Mouse (Mus musculus) forebrain, embryonic 11.5 days (tissue): Measurements from ENCODE around the gene Lce1a1. TPM values are rescaled to one million over a fixed set of nuclear protein-coding genes. Genes with fewer than 3 reads are reported as not detected.

Experiments used
- polyA plus RNA-seq: library from polyadenylated mRNA; unstranded; fragments of >200 nt; fragmentation: Nextera tagmentation; extraction: Ambion mirVana; gene quantifications from 2 replicates; pipeline ENCODE4 v1.2.1, GENCODE M21; 2014

Lce1a1 gene
- polyA plus RNA-seq, 1 experiment from 2014 or later, result not detected

Other genes starting within 250 kb of the Lce1a1 start
- not detected in 2 replicates for gene Sprr2i, start 240.3 kb downstream of the Lce1a1 start, polyA plus RNA-seq
- gene Sprr2j-ps, start 230.2 kb downstream of the Lce1a1 start, polyA plus RNA-seq, result not detected in 2 replicates
- gene Gm9774, start 218.9 kb downstream of the Lce1a1 start, polyA plus RNA-seq, result 5.4 and 7.4 TPM in 2 replicates
- gene Sprr2k, start 215.7 kb downstream of the Lce1a1 start, polyA plus RNA-seq, result not detected in 2 replicates
- not detected in 2 replicates for gene Sprr1b, start 209.5 kb downstream of the Lce1a1 start, polyA plus RNA-seq
- not detected in 2 replicates for gene Sprr3, start 189.6 kb downstream of the Lce1a1 start, polyA plus RNA-seq
- not detected in 2 replicates for gene Sprr1a, start 162.4 kb downstream of the Lce1a1 start, polyA plus RNA-seq
- gene Sprr4, start 147.8 kb downstream of the Lce1a1 start, polyA plus RNA-seq, result not detected in 2 replicates
- gene 2310046K23Rik, start 113.8 kb downstream of the Lce1a1 start, polyA plus RNA-seq, result not detected in 2 replicates
- gene Ivl, start 74.6 kb downstream of the Lce1a1 start, polyA plus RNA-seq, result not detected in 2 replicates
- not detected in 2 replicates for gene Smcp, start 59.3 kb downstream of the Lce1a1 start, polyA plus RNA-seq
- not detected in 2 replicates for gene 2210017I01Rik, start 40.8 kb downstream of the Lce1a1 start, polyA plus RNA-seq
- gene Lce6a, start 26.6 kb downstream of the Lce1a1 start, polyA plus RNA-seq, result not detected in 2 replicates
- gene Lce1b, start 8.6 kb upstream of the Lce1a1 start, polyA plus RNA-seq, result not detected in 2 replicates
- gene Lce1a2, start 22.0 kb upstream of the Lce1a1 start, polyA plus RNA-seq, result not detected in 2 replicates
- not detected in 2 replicates for gene Lce1c, start 30.9 kb upstream of the Lce1a1 start, polyA plus RNA-seq
- not detected in 2 replicates for gene Lce1d, start 38.9 kb upstream of the Lce1a1 start, polyA plus RNA-seq
- gene Lce1e, start 60.8 kb upstream of the Lce1a1 start, polyA plus RNA-seq, result not detected in 2 replicates
- not detected in 2 replicates for gene Lce1f, start 72.0 kb upstream of the Lce1a1 start, polyA plus RNA-seq
- gene Gm38119, start 90.8 kb upstream of the Lce1a1 start, polyA plus RNA-seq, result not detected in 2 replicates
- not detected in 2 replicates for gene Lce1g, start 104.0 kb upstream of the Lce1a1 start, polyA plus RNA-seq
- gene Lce1h, start 116.8 kb upstream of the Lce1a1 start, polyA plus RNA-seq, result not detected in 2 replicates
- not detected in 2 replicates for gene Lce1i, start 130.6 kb upstream of the Lce1a1 start, polyA plus RNA-seq
- not detected in 2 replicates for gene Lce1j, start 142.2 kb upstream of the Lce1a1 start, polyA plus RNA-seq
- gene Lce1k, start 159.6 kb upstream of the Lce1a1 start, polyA plus RNA-seq, result not detected in 2 replicates
- gene Kprp, start 178.9 kb upstream of the Lce1a1 start, polyA plus RNA-seq, result not detected in 2 replicates
- gene Lce1l, start 203.0 kb upstream of the Lce1a1 start, polyA plus RNA-seq, result not detected in 2 replicates
- not detected in 2 replicates for gene 2310050C09Rik, start 221.9 kb upstream of the Lce1a1 start, polyA plus RNA-seq